Mouse (Mus musculus) hindbrain, embryonic 16.5 days (tissue): ENCODE measurements at regions not wholly inside any gene's neighbourhood (a gene's known extent, or its start where the extent isn't known, plus 50 kb on each side); places are given as distances from the start of the nearest gene placed in this dataset.

Experiments
- ATAC-seq: fragments of 200-750 bp; cut with Nextera tagmentation; 2 replicates; pipeline ENCODE4 v1.8.0; 2017; ENCODE audit warnings: moderate TSS enrichment, moderate library complexity
- H3K27ac ChIP-seq: fragments of 300-500 bp; sonication (generic); 2 replicates; pipeline ENCODE4 v1.5.1; 2014; ENCODE audit warnings: low read depth, mild to moderate bottlenecking, control low read depth, low read length, moderate library complexity
- H3K27me3 ChIP-seq: fragments of 300-500 bp; sonication (generic); replicated peaks from 2 replicates; pipeline ENCODE4 v1.6.1; 2014; ENCODE audit warnings: low read length; ENCODE audit not compliant: control insufficient read depth, insufficient read depth
- H3K36me3 ChIP-seq: fragments of 300-500 bp; sonication (generic); 2 replicates; pipeline ENCODE4 v1.6.1; 2014; ENCODE audit warnings: mild to moderate bottlenecking, low read length, moderate library complexity, mixed read lengths; ENCODE audit not compliant: control insufficient read depth, insufficient read depth
- H3K4me1 ChIP-seq: fragments of 300-500 bp; sonication (generic); 2 replicates; pipeline ENCODE4 v1.6.1; 2014; ENCODE audit warnings: low read depth, low read length; ENCODE audit not compliant: control insufficient read depth, insufficient read depth
- H3K4me2 ChIP-seq: fragments of 300-500 bp; sonication (generic); 2 replicates; pipeline ENCODE4 v1.6.1; 2014; ENCODE audit warnings: mild to moderate bottlenecking, low read length, control low read depth, moderate library complexity
- H3K4me3 ChIP-seq: fragments of 300-500 bp; sonication (generic); 2 replicates; pipeline ENCODE4 v1.5.1; 2014; ENCODE audit warnings: mild to moderate bottlenecking, low read length, control low read depth, moderate library complexity
- H3K9ac ChIP-seq: fragments of 300-500 bp; sonication (generic); 2 replicates; pipeline ENCODE4 v1.6.1; 2014; ENCODE audit warnings: low read depth, mild to moderate bottlenecking, control low read depth, low read length, moderate library complexity
- H3K9me3 ChIP-seq: fragments of 300-500 bp; sonication (generic); 2 replicates; pipeline ENCODE4 v1.6.1; 2014; ENCODE audit warnings: mild to moderate bottlenecking, low read length, moderate library complexity; ENCODE audit not compliant: control insufficient read depth
- WGBS: fragments of 180-500 bp; shearing (Covaris S2); extraction: QIAGEN DNeasy Blood & Tissue Kit; methylation state at CpG from one replicate; pipeline ENCODE4 v1.1.7; 2014; 5-methylcytosine and 5-hydroxymethylcytosine counted together

DNA sequence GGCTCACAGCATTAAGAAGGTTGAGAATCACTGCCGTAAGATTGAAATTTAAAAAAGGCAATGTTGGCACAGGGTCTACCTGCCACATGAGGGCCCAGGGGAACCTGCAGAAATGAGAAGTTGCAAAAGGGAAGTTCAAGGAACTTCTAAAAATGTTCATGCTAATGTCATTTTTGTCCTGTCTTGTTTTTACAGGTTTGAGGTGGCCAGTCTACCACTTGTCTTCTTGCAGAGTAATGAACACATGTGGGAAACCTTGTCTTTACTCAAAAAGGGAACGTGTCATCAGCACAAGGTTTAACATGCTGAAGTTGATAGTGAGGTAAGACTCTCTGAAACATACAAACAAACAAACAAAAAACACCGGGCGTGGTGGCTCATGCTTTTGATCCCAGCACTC is 71.4 kb upstream of the Nanos1 start:
- no peak overlapping the region for H3K4me2 ChIP-seq
- ATAC-seq = no peak

DNA sequence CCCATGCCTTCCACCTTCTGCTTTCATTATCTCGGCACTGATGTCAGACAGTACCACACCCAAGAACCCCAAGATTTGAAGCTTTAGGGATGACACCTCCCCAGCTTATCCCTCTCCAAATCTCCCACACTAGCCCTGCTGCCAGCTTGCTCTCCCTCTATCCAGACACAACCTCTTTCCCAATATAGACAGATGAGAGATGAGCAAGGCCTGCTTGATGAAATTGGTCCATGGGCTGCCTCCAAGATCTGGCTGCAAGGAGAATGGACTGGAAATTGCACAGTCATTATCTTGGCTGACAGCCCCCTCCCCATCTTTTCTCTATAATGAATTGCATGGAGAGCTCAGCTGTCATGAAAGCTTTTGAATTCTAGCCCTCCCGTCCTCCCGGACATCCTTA is 73.5 kb upstream of the Nanos1 start:
- ATAC-seq = peak; percentile 52

More for the DNA sequence above, 71.4 kb upstream of the Nanos1 start:
- H3K9ac ChIP-seq = no peak overlapping the region
- no peak overlapping the region for H3K4me3 ChIP-seq
- no peaks in the 10 kb centered on the region for H3K9me3 ChIP-seq
- no peak overlapping the region for H3K27ac ChIP-seq
- H3K27me3 ChIP-seq = no peaks in the 10 kb centered on the region
- 94% methylated on average over 4 of the region's 4 CpGs for WGBS
- no peaks in the 10 kb centered on the region for H3K36me3 ChIP-seq
- H3K4me1 ChIP-seq = no peaks in the 10 kb centered on the region

DNA sequence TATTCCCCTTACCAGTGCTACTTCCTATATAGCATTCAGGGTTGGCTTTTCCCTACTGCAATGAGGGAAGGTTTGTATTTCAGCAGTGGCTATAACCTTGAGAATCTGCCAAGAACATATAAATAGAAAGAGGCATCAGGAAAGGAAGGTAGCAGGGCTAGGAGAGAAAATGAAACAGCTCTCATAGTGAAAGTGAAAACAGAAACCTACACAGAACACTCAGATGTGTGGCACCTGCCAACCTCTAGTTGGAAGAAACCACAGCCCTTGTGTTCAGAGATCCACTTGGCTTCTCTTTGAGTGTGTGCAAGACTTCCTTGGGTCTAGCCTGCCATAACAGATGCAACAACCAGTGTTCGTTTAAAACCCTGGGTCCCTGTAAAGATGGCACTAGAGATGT is 74.3 kb upstream of the Nanos1 start:
- no peak overlapping the region for H3K9ac ChIP-seq
- no peaks in the 10 kb centered on the region for H3K36me3 ChIP-seq
- no peak for ATAC-seq
- H3K4me2 ChIP-seq = no peak overlapping the region
- no peak overlapping the region for H3K4me3 ChIP-seq
- no peaks in the 10 kb centered on the region for H3K27me3 ChIP-seq
- H3K4me1 ChIP-seq = no peaks in the 10 kb centered on the region
- 59% methylated on average over 1 of the region's 1 CpGs for WGBS
- no peaks in the 10 kb centered on the region for H3K9me3 ChIP-seq
- H3K27ac ChIP-seq = no peak overlapping the region

More for the DNA sequence above, 73.5 kb upstream of the Nanos1 start:
- Histone ChIP-seq H3K27ac (no peak overlapping the region), H3K9me3 (no peaks in the 10 kb centered on the region), H3K4me3 (no peak overlapping the region), H3K27me3 (no peaks in the 10 kb centered on the region), H3K4me1 (no peaks in the 10 kb centered on the region), H3K9ac (no peak overlapping the region), H3K4me2 (no peak overlapping the region), H3K36me3 (no peaks in the 10 kb centered on the region)
- 58% methylated on average over 3 of the region's 3 CpGs for WGBS

DNA sequence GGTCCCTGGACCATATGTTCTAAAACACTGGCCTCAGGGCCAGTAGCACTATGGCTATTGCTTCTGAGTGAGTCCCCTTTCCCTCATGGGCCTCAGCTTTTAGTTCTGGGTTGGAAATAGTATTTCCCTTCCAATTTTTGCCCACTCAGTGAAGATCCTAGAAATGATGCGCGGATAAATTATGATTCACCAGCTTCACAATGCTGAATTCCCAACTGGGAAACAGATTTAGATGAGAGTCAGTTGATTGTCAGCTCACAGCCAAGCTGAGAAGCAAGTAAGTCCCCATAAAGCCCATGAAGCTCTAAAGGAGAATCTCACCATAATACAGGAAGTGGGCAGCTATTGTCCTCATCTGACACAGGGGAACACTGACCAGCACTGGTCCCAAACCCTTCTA is 77.6 kb upstream of the Nanos1 start:
- no peaks in the 10 kb centered on the region for H3K27me3 ChIP-seq

DNA sequence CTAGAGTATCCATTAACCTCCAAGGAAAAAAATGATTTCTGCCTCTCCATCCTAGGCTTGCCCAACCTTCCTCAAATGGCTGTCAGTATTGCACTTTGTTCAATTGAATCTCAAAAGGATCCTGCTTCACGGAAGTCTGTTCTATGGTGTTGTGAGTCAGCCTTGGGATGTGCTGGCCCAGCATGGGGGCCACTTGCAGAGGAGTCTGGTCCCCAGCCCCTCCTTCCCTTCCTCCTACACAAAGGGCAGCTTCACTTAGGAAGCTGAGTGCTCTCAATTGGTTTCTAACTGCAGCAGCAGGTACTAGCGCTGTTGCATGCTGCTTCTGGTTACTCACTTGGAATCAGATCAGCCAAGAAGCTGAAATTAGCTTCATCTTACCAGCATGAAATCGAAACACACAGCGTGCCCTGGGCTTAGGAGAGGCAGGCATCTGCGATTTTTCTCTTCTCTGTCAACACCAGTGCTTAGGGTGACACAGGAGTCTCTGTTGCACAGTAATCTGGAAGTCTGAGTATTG is 80.8 kb upstream of the Nanos1 start:
- no peak for ATAC-seq
- Histone ChIP-seq H3K4me2 (no peak overlapping the region), H3K27me3 (no peaks in the 10 kb centered on the region), H3K27ac (no peak overlapping the region), H3K36me3 (no peaks in the 10 kb centered on the region), H3K9ac (no peak overlapping the region), H3K9me3 (no peaks in the 10 kb centered on the region), H3K4me1 (no peaks in the 10 kb centered on the region), H3K4me3 (no peak overlapping the region)
- 39% methylated on average over 5 of the region's 5 CpGs for whole genome bisulfite sequencing

More for the DNA sequence above, 77.6 kb upstream of the Nanos1 start:
- Histone ChIP-seq H3K4me2 (no peak overlapping the region), H3K36me3 (no peaks in the 10 kb centered on the region), H3K9me3 (no peaks in the 10 kb centered on the region), H3K9ac (no peak overlapping the region), H3K4me1 (no peaks in the 10 kb centered on the region), H3K4me3 (no peak overlapping the region), H3K27ac (no peak overlapping the region)
- 92% methylated on average over 2 of the region's 2 CpGs for WGBS
- no peak for ATAC-seq

DNA sequence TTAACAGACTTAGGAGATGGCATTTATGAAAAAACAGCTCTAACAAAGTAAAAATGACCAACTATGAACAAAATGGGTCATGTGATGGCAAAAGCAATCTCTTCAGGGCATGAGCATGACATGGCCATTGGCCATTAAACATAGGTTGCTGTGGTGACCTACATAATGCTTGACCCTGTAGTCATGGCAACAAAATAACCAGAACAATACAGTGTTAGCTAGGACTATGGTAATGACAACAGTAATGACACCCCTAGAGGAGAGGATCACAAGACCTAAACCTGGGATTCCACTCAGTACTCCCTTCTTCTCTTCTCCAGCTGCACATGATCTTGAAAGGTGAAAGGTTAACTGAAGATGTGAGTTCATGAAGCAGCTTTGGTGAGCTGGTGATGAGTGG is 85.0 kb upstream of the Nanos1 start:
- H3K27me3 ChIP-seq = no peaks in the 10 kb centered on the region
- no peak overlapping the region for H3K4me3 ChIP-seq
- H3K9ac ChIP-seq = no peak overlapping the region
- no peak for ATAC-seq
- H3K9me3 ChIP-seq = no peaks in the 10 kb centered on the region
- H3K36me3 ChIP-seq = no peaks in the 10 kb centered on the region
- H3K4me1 ChIP-seq = no peaks in the 10 kb centered on the region
- no peak overlapping the region for H3K4me2 ChIP-seq
- H3K27ac ChIP-seq = no peak overlapping the region

DNA sequence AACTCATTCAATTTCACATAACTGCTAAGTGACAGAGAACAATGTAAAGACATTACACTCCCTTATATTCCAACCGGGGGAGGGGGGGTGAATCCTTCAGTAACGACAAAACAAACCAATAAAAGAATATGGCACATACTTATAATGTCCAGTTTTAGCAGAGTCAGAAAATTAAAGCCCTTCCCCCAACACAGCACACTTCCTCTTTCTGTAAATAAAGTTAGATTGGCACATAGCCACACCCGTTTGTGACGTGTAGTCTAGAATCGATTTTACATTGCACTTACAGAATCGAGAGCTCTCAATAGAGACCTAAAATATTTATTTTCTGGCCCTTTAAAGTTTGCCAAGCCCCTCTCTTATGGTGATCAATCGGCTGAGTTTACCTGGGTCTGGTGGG is 85.0 kb upstream of the Cacul1 start:
- H3K27ac ChIP-seq = no peak overlapping the region
- no peaks in the 10 kb centered on the region for H3K27me3 ChIP-seq
- no peak overlapping the region for H3K9ac ChIP-seq
- WGBS = 87% methylated on average over 7 of the region's 7 CpGs
- ATAC-seq = no peak
- H3K9me3 ChIP-seq = no peaks in the 10 kb centered on the region
- no peaks in the 10 kb centered on the region for H3K4me1 ChIP-seq
- no peak overlapping the region for H3K4me3 ChIP-seq
- H3K4me2 ChIP-seq = no peak overlapping the region
- no peaks in the 10 kb centered on the region for H3K36me3 ChIP-seq

DNA sequence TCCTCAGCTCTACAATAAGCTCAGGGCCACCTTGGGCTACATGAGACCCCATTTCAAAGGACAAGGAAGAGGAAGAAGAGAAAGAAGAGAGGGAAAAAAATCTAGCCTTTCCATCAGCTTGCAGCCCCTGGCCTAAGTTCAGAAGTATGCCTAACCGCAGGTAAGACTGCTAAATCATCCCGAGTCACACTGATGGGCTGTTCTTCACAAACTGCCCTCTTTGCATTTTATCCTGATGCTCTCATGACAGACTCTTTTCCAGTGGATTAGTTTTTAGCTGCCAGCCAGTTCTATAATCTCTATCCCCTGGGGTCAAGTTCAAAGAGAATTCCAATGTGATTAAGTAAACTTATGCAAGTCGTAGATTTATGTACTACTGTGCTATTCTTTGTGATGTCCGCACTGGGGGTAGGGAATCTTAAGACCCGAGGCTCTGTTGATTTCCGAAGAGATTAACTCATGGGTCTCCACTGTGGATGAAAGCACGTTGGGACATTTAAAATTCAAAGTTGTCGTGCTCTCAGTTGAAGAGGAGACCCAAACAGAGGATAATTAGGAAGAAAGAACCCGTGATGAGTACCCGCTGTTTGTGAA is 70.4 kb upstream of the Cacul1 start:
- WGBS = 17% methylated on average over 10 of the region's 10 CpGs
- Histone ChIP-seq H3K9me3 (no peaks in the 10 kb centered on the region), H3K4me2 (no peak overlapping the region), H3K4me1 (no peaks in the 10 kb centered on the region), H3K27ac (no peak overlapping the region), H3K36me3 (no peaks in the 10 kb centered on the region), H3K4me3 (no peak overlapping the region), H3K9ac (no peak overlapping the region), H3K27me3 (no peaks in the 10 kb centered on the region; the same call in 1 of the 2 replicates)
- no peak for ATAC-seq

DNA sequence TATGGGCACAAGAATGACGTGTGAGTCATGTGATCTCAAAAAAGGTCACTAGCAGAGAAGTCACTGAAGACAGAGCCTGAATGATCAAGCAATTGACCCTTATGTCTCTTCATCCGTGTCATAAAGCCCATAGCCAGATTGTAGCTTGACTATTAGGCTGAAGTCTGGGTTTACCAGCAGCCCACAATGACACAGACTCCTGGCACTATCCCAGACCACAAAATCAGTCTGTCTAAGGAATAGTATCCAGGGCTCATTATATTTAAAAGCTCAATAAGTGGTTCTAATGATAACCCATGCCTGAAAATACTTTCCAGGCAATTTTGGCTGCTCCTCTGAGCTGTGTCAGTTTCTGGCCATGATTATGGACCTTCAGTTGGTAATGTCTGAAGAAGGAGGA is 59.2 kb upstream of the Cacul1 start:
- Histone ChIP-seq H3K9me3 (no peaks in the 10 kb centered on the region), H3K9ac (no peak overlapping the region), H3K36me3 (no peaks in the 10 kb centered on the region), H3K27ac (no peak overlapping the region), H3K4me1 (no peaks in the 10 kb centered on the region), H3K27me3 (no peaks in the 10 kb centered on the region), H3K4me2 (no peak overlapping the region), H3K4me3 (no peak overlapping the region)
- 67% methylated on average over 2 of the region's 2 CpGs for WGBS
- no peak for ATAC-seq
